9 mouse cellular contexts compared by ENCODE assay signal in the genomic region with DNA sequence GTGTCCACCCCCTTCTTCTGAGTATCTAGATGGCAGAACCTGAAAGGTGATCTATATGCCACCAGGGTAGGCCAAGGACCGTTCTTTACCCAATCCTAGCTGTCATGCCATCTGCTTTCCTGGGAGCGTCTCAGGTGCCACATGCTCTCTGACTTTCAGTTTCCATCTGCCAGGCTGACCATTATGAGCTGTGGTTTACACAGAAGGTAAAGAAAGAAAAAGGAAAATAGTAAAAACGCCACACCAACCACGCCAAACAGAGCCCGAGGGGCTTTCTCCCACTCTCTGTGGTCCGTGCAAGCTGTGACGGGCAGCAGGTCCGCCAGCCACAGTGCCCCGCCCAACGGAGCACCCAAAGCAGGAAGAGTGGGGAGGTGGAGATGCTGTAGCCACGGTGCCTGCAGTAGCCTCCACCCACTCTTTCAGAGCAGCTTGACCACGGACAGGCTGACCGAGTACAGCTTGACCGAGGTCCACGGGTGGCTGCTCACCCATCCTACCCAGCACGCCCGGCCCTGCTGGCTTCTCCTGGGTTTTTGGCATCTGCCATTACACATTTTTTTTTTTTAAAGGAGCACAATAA. TPM values are rescaled to one million over a fixed set of nuclear protein-coding genes. Genes with fewer than 3 reads are reported as not detected.
DNase-seq lines count a peak whose midpoint lies in the region; ATAC-seq and TF ChIP-seq lines count a peak whose summit lies in the region.
"Had no signal": no experiment of that assay in that cellular context is flagged by ENCODE, and none has a peak within 500 bp of the region (broad histone marks: within the 10 kb centered on the region; RNA-seq: fewer than 3 reads in every experiment).

No protein-coding gene starts in this region.

- no peaks in the 10 kb centered on the region for H3K27me3 ChIP-seq in C2C12 (ENCODE audit: control insufficient read depth, insufficient read depth, insufficient read length)
- no peaks in the 10 kb centered on the region for H3K27me3 ChIP-seq in kidney, postnatal 0 days (ENCODE audit: insufficient read depth, low read length)

- no peak for TF ChIP-seq CTCF in C2C12 (IDR thresholded peaks at IDR 0.05; ENCODE audit: control insufficient read depth, insufficient read depth, insufficient read length)
- TF ChIP-seq CTCF in kidney, postnatal 0 days (IDR thresholded peaks at IDR 0.05; ENCODE audit: low read depth): no peak
- no peak for TF ChIP-seq CTCF in olfactory bulb, adult 2 months (IDR thresholded peaks at IDR 0.05; ENCODE audit: insufficient read depth, low read depth, low read length)

- H3K4me3 ChIP-seq in C2C12 (ENCODE audit: insufficient read depth, poor library complexity, severe bottlenecking): peak overlapping the region; percentile 25
- no peak overlapping the region for H3K4me3 ChIP-seq in kidney, postnatal 0 days (replicated peaks; ENCODE audit: low read depth, low read length)
- no peak overlapping the region for H3K4me3 ChIP-seq in olfactory bulb, adult 2 months (ENCODE audit: insufficient read depth, low read depth, low read length)

- H3K79me3 ChIP-seq in C2C12 (ENCODE audit: low read depth): no peaks in the 10 kb centered on the region

- H3K4me1 ChIP-seq in kidney, postnatal 0 days (replicated peaks; ENCODE audit: insufficient read depth, low read length): peaks cover 41% of the 10 kb centered on the region
- peaks cover 36% of the 10 kb centered on the region for H3K4me1 ChIP-seq in olfactory bulb, adult 2 months (ENCODE audit: control insufficient read depth, insufficient read depth, low read length)

- H3K9me3 ChIP-seq in kidney, postnatal 0 days (replicated peaks; ENCODE audit: low read length): no peaks in the 10 kb centered on the region

- WGBS in kidney, postnatal 0 days: 40% methylated on average over 17 of the region's 17 CpGs
- 80% methylated on average over 17 of the region's 17 CpGs for WGBS in olfactory bulb, adult 2 months

- H3K79me2 ChIP-seq in C2C12 (ENCODE audit: control insufficient read depth, insufficient read depth): no peaks in the 10 kb centered on the region

- no peak for ATAC-seq in kidney, postnatal 0 days (replicated peaks; ENCODE audit: low FRiP score, low read depth)

- DNase-seq in heart, adult 18-20 months: peak; percentile 53 to 69
- DNase-seq in heart, adult 8-10 months (ENCODE audit: low spot score): no peak
- peak; percentile 76 to 77 for DNase-seq in cerebellum, postnatal 25 days
- no peak for DNase-seq in kidney, postnatal 0 days (ENCODE audit: low spot score)
- no peak for DNase-seq in testis, postnatal 10 days (ENCODE audit: low spot score)
- DNase-seq in retina, postnatal 1 day: no peak

- no peak for TF ChIP-seq POLR2A in olfactory bulb, adult 2 months (IDR thresholded peaks at IDR 0.05; ENCODE audit: insufficient read depth, low read depth, low read length)

- 0 out of 2 replicates have a peak overlapping the region, but pooled peaks have one; percentile 76 for H3K27ac ChIP-seq in kidney, postnatal 0 days
- H3K27ac ChIP-seq in olfactory bulb, adult 2 months (ENCODE audit: insufficient read depth, low read depth, low read length): 0 out of 2 replicates have a peak overlapping the region, but pooled peaks have one; percentile 16
- H3K27ac ChIP-seq: liver, embryonic 14.5 days had no signal

- H3ac ChIP-seq in C2C12 (ENCODE audit: control insufficient read depth, insufficient read length, low read depth): peak overlapping the region; percentile 58

- H3K4me2 ChIP-seq in kidney, postnatal 0 days (ENCODE audit: low read length): peak overlapping the region; percentile 45

- no peaks in the 10 kb centered on the region for H3K36me3 ChIP-seq in C2C12 (ENCODE audit: control insufficient read depth, insufficient read depth)
- H3K36me3 ChIP-seq in kidney, postnatal 0 days (ENCODE audit: insufficient read depth, low read length): no peaks in the 10 kb centered on the region

- H3K9ac ChIP-seq in kidney, postnatal 0 days (ENCODE audit: low read depth, low read length): no peak overlapping the region
- H3K9ac ChIP-seq: liver, embryonic 14.5 days had no signal

TF ChIP-seq in C2C12, 6 proteins besides CTCF, POLR2A, EP300 and RAD21:
- no peak for TF ChIP-seq USF1 (IDR thresholded peaks at IDR 0.05; ENCODE audit: low read depth)
- TF ChIP-seq MYOD1 (IDR thresholded peaks at IDR 0.05; ENCODE audit: control insufficient read depth, insufficient read length, low read depth): no peak
- TF ChIP-seq MYOG (IDR thresholded peaks at IDR 0.05; ENCODE audit: control insufficient read depth, extremely low read depth, insufficient read length): no peak
- no peak for TF ChIP-seq FOSL1 (IDR thresholded peaks at IDR 0.05; ENCODE audit: insufficient read depth, low read length, poor library complexity, severe bottlenecking)
- no peak for TF ChIP-seq MAX (IDR thresholded peaks at IDR 0.05)
- TF ChIP-seq CEBPB (IDR thresholded peaks at IDR 0.05; ENCODE audit: low read depth): no peak

RNA-seq across cellular contexts. Expression of a gene that starts 27.0 kb away (rescaled TPM):
- total RNA-seq in heart, adult 18-20 months (2021): 10 to 100 TPM; 59.5 to 74.3 TPM
- total RNA-seq in heart, adult 8-10 months (2022): 10 to 100 TPM; 27.4 to 65.8 (median 39.3) TPM
- polyA plus RNA-seq in C2C12 (2012; fragmentation: generic; extraction: Trizol): 43.2 TPM
- 73.1 and 82.7 TPM in 2 replicates for polyA plus RNA-seq in kidney, postnatal 0 days (2015; fragmentation: Nextera tagmentation; extraction: Ambion mirVana)
- not detected in 2 replicates for polyA plus RNA-seq in olfactory bulb, adult 2 months (2012; ENCODE audit: insufficient read depth, insufficient read length, low replicate concordance, missing spikeins)

Comparison
In these comparisons a context has a peak if more than half of its experiments do, and no peak if none do; other contexts are left out.
1. DNase-seq: peak in heart, adult 18-20 months (2 of 2) and cerebellum, postnatal 25 days (2 of 2); none in heart, adult 8-10 months (single experiment), kidney, postnatal 0 days (single experiment), testis, postnatal 10 days (single experiment) and retina, postnatal 1 day (single experiment).